Mouse (Mus musculus): ENCODE data around the gene 1700007K13Rik.

The 1700007K13Rik gene

GRCm38 (mm10) chr2:28415387-28416024 lies 50.6 kb downstream of the 1700007K13Rik start:
- in situ Hi-C loops (cut with MseI, MboI): loop anchor here in 1 of 2 experiments (5.0 to 10.0 kb wide), 2 partner anchors 111 to 213 kb away; no protein-coding TSS in a partner anchor

- in situ Hi-C loops (cut with MseI, MboI): loop anchor here in 1 of 2 experiments (5.0 to 10.0 kb wide), 2 partner anchors 110 to 212 kb away; no protein-coding TSS in a partner anchor
These were observed 51.4 kb downstream of the 1700007K13Rik start for GRCm38 (mm10) chr2:28414757-28415137.

GRCm38 (mm10) chr2:28414116-28414756 lies 51.9 kb downstream of the 1700007K13Rik start:
- in situ Hi-C loops (cut with MseI, MboI): loop anchor here in 1 of 2 experiments (10.0 kb wide), 1 partner anchor 109 kb away; no protein-coding TSS in a partner anchor

GRCm38 (mm10) chr2:28412936-28413335 lies 53.2 kb downstream of the 1700007K13Rik start:
- in situ Hi-C loops (cut with MseI, MboI): loop anchor here in 1 of 2 experiments (10.0 kb wide), 1 partner anchor 108 kb away; no protein-coding TSS in a partner anchor

Data from mouse trophoblast stem cell (cell line).